Mouse (Mus musculus) forebrain, embryonic 11.5 days (tissue): Measurements from ENCODE around the gene Fxyd1. TPM values are rescaled to one million over a fixed set of nuclear protein-coding genes. Genes with fewer than 3 reads are reported as not detected.

Experiments
- ATAC-seq: fragments of 200-750 bp; cut with Nextera tagmentation; replicated peaks from 2 replicates; pipeline ENCODE4 v1.8.0; 2017; ENCODE audit warnings: moderate TSS enrichment; ENCODE audit not compliant: low FRiP score
- DNase-seq: peaks from one replicate; pipeline ENCODE4 v3.0.0-alpha.2; 2017; ENCODE audit warnings: low spot score
- H3K27ac ChIP-seq: fragments of 300-500 bp; sonication (generic); 2 replicates; pipeline ENCODE4 v1.5.1; 2014; ENCODE audit warnings: low read depth, low read length
- H3K27me3 ChIP-seq: fragments of 300-500 bp; sonication (generic); 2 replicates; pipeline ENCODE4 v1.6.1; 2014; ENCODE audit warnings: mild to moderate bottlenecking, low read length, mixed read lengths; ENCODE audit not compliant: control insufficient read depth, insufficient read depth
- H3K36me3 ChIP-seq: fragments of 300-500 bp; sonication (generic); 2 replicates; pipeline ENCODE4 v1.6.1; 2014; ENCODE audit warnings: mild to moderate bottlenecking, low read length, moderate library complexity, mixed read lengths; ENCODE audit not compliant: control insufficient read depth, insufficient read depth
- H3K4me1 ChIP-seq: fragments of 300-500 bp; sonication (generic); replicated peaks from 2 replicates; pipeline ENCODE4 v1.6.1; 2014; ENCODE audit warnings: low read length, mixed read lengths; ENCODE audit not compliant: control insufficient read depth, insufficient read depth
- H3K4me2 ChIP-seq: fragments of 300-500 bp; sonication (generic); 2 replicates; pipeline ENCODE4 v1.6.1; 2014; ENCODE audit warnings: low read depth, mild to moderate bottlenecking, low read length, moderate library complexity, mixed read lengths; ENCODE audit not compliant: severe bottlenecking
- H3K4me3 ChIP-seq: fragments of 300-500 bp; sonication (generic); 2 replicates; pipeline ENCODE4 v1.5.1; 2014; ENCODE audit warnings: low read depth, low read length
- H3K9ac ChIP-seq: fragments of 300-500 bp; sonication (generic); 2 replicates; pipeline ENCODE4 v1.6.1; 2014; ENCODE audit warnings: low read length
- H3K9me3 ChIP-seq: fragments of 300-500 bp; sonication (generic); 2 replicates; pipeline ENCODE4 v1.6.1; 2016; ENCODE audit warnings: low read length, mixed read lengths; ENCODE audit not compliant: control insufficient read depth
- WGBS: fragments of 180-500 bp; shearing (Covaris S2); extraction: QIAGEN DNeasy Blood & Tissue Kit; methylation state at CpG from one replicate; pipeline ENCODE4 v1.1.7; 2014; 5-methylcytosine and 5-hydroxymethylcytosine counted together
- polyA plus RNA-seq: library from polyadenylated mRNA; unstranded; fragments of >200 nt; fragmentation: Nextera tagmentation; extraction: Ambion mirVana; gene quantifications from 2 replicates; pipeline ENCODE4 v1.2.1, GENCODE M21; 2014

Gene Fxyd1
- polyA plus RNA-seq, 1 experiment from 2014 or later = 2.9 TPM

- no peaks in the 10 kb centered on the region for H3K9me3 ChIP-seq
- ATAC-seq = no peak
- DNase-seq = no peak
- H3K27me3 ChIP-seq = no peaks in the 10 kb centered on the region
- no peak overlapping the region for H3K9ac ChIP-seq
- no peaks in the 10 kb centered on the region for H3K4me1 ChIP-seq
- no peak overlapping the region for H3K27ac ChIP-seq
- no peak overlapping the region for H3K4me3 ChIP-seq
- no peak overlapping the region for H3K4me2 ChIP-seq
- no peaks in the 10 kb centered on the region for H3K36me3 ChIP-seq
Measured at GRCm38 (mm10) chr7:31073546-31073945, 16.5 kb upstream of the Fxyd1 start.

- Histone ChIP-seq H3K9ac (no peak overlapping the region), H3K36me3 (no peaks in the 10 kb centered on the region), H3K27ac (no peak overlapping the region), H3K9me3 (no peaks in the 10 kb centered on the region), H3K4me3 (no peak overlapping the region), H3K27me3 (no peaks in the 10 kb centered on the region), H3K4me2 (no peak overlapping the region), H3K4me1 (no peaks in the 10 kb centered on the region)
- ATAC-seq = no peak
- WGBS = 69% methylated on average over 9 of the region's 9 CpGs
- no peak for DNase-seq
Measured at GRCm38 (mm10) chr7:31072326-31072725, 15.3 kb upstream of the Fxyd1 start.

- H3K4me3 ChIP-seq = no peak overlapping the region
- no peak overlapping the region for H3K9ac ChIP-seq
- DNase-seq (no peak), ATAC-seq (no peak)
- H3K4me2 ChIP-seq = no peak overlapping the region
- WGBS = 85% methylated on average over 6 of the region's 6 CpGs
- H3K9me3 ChIP-seq = no peaks in the 10 kb centered on the region
- no peaks in the 10 kb centered on the region for H3K36me3 ChIP-seq
- no peak overlapping the region for H3K27ac ChIP-seq
- no peaks in the 10 kb centered on the region for H3K4me1 ChIP-seq
- H3K27me3 ChIP-seq = no peaks in the 10 kb centered on the region
Measured at GRCm38 (mm10) chr7:31070324-31070723, 13.3 kb upstream of the Fxyd1 start.

GRCm38 (mm10) chr7:31069491-31069890, 12.5 kb upstream of the Fxyd1 start:
- no peaks in the 10 kb centered on the region for H3K4me1 ChIP-seq
- DNase-seq = no peak
- H3K4me2 ChIP-seq = no peak overlapping the region
- no peaks in the 10 kb centered on the region for H3K9me3 ChIP-seq
- H3K9ac ChIP-seq = no peak overlapping the region
- ATAC-seq = no peak
- no peaks in the 10 kb centered on the region for H3K36me3 ChIP-seq
- no peak overlapping the region for H3K27ac ChIP-seq
- H3K27me3 ChIP-seq = no peaks in the 10 kb centered on the region
- 86% methylated on average over 14 of the region's 14 CpGs for WGBS
- H3K4me3 ChIP-seq = no peak overlapping the region

- DNase-seq = no peak
- WGBS = 52% methylated on average over 5 of the region's 5 CpGs
Measured at GRCm38 (mm10) chr7:31067836-31068235, 10.8 kb upstream of the Fxyd1 start.

GRCm38 (mm10) chr7:31063074-31063560, 6.1 kb upstream of the Fxyd1 start:
- Histone ChIP-seq H3K4me3 (no peak overlapping the region), H3K36me3 (no peaks in the 10 kb centered on the region), H3K4me1 (no peaks in the 10 kb centered on the region), H3K27me3 (no peaks in the 10 kb centered on the region), H3K9me3 (no peaks in the 10 kb centered on the region), H3K9ac (no peak overlapping the region), H3K27ac (no peak overlapping the region), H3K4me2 (no peak overlapping the region)
- no peak for DNase-seq
- WGBS = 89% methylated on average over 12 of the region's 12 CpGs
- no peak for ATAC-seq

More at GRCm38 (mm10) chr7:31067836-31068235, 10.8 kb upstream of the Fxyd1 start:
- H3K4me1 ChIP-seq = no peaks in the 10 kb centered on the region
- no peak overlapping the region for H3K27ac ChIP-seq
- no peaks in the 10 kb centered on the region for H3K9me3 ChIP-seq
- H3K4me2 ChIP-seq = no peak overlapping the region
- H3K9ac ChIP-seq = no peak overlapping the region
- no peak for ATAC-seq
- H3K27me3 ChIP-seq = no peaks in the 10 kb centered on the region
- H3K4me3 ChIP-seq = no peak overlapping the region
- H3K36me3 ChIP-seq = no peaks in the 10 kb centered on the region

- DNase-seq (no peak), ATAC-seq (no peak)
- Histone ChIP-seq H3K4me2 (no peak overlapping the region), H3K4me1 (no peaks in the 10 kb centered on the region), H3K9me3 (no peaks in the 10 kb centered on the region), H3K9ac (no peak overlapping the region), H3K36me3 (no peaks in the 10 kb centered on the region), H3K27ac (no peak overlapping the region), H3K4me3 (no peak overlapping the region), H3K27me3 (no peaks in the 10 kb centered on the region)
- 84% methylated on average over 7 of the region's 7 CpGs for WGBS
Measured at GRCm38 (mm10) chr7:31060621-31061010, 3.6 kb upstream of the Fxyd1 start.

- no peaks in the 10 kb centered on the region for H3K36me3 ChIP-seq
- no peaks in the 10 kb centered on the region for H3K9me3 ChIP-seq
- H3K4me1 ChIP-seq = no peaks in the 10 kb centered on the region; the same call in 1 of the 2 replicates
- no peak overlapping the region for H3K27ac ChIP-seq
- no peaks in the 10 kb centered on the region for H3K27me3 ChIP-seq
- ATAC-seq = no peak
- H3K4me2 ChIP-seq = no peak overlapping the region
- H3K4me3 ChIP-seq = no peak overlapping the region
- DNase-seq = no peak
- H3K9ac ChIP-seq = no peak overlapping the region
- WGBS = 58% methylated on average over 11 of the region's 11 CpGs
Measured at GRCm38 (mm10) chr7:31059919-31060620, 3.1 kb upstream of the Fxyd1 start.

- no peak within 1 kb of the TSS for H3K4me3 ChIP-seq
- no peaks in the 10 kb centered on the region for H3K9me3 ChIP-seq
- 2% methylated on average over 2 of the region's 2 CpGs for WGBS
- H3K9ac ChIP-seq = no peak within 1 kb of the TSS
- no peak within 1 kb of the TSS for H3K4me2 ChIP-seq
- H3K27me3 ChIP-seq = peaks cover 2% of the 10 kb centered on the region
- no peaks in the 10 kb centered on the region; the same call in 1 of the 2 replicates for H3K4me1 ChIP-seq
- peak; percentile 71 for ATAC-seq
- no peak within 1 kb of the TSS for H3K27ac ChIP-seq
- DNase-seq = peak; percentile 91
- H3K36me3 ChIP-seq = no peaks in the 10 kb centered on the region
Measured at GRCm38 (mm10) chr7:31059108-31059507, 2.1 kb upstream of the Fxyd1 start, which contains the start of gene Lgi4. Gene Lgi4, plus strand, starts transcription at chr7:31059342.
